ENCODE assay signal across 15 mouse cellular contexts in genomic region chr15:101185549-101185948, GRCm38 (mm10). TPM values are rescaled to one million over a fixed set of nuclear protein-coding genes. Genes with fewer than 3 reads are reported as not detected.
DNase-seq lines count a peak whose midpoint lies in the region; ATAC-seq and TF ChIP-seq lines count a peak whose summit lies in the region.
"Had no signal": no experiment of that assay in that cellular context is flagged by ENCODE, and none has a peak within 500 bp of the region (broad histone marks: within the 10 kb centered on the region; RNA-seq: fewer than 3 reads in every experiment).

No protein-coding gene starts in this region.

- no peaks in the 10 kb centered on the region for H3K27me3 ChIP-seq in kidney, postnatal 0 days (ENCODE audit: insufficient read depth, low read length)
- no peaks in the 10 kb centered on the region for H3K27me3 ChIP-seq in kidney, embryonic 15.5 days
- no peaks in the 10 kb centered on the region for H3K27me3 ChIP-seq in midbrain, postnatal 0 days (ENCODE audit: insufficient read depth, low read length)
- H3K27me3 ChIP-seq in midbrain, embryonic 13.5 days: no peaks in the 10 kb centered on the region
- H3K27me3 ChIP-seq: limb, embryonic 13.5 days; lung, embryonic 15.5 days; midbrain, embryonic 15.5 days had no signal

- H3K4me3 ChIP-seq in kidney, postnatal 0 days (replicated peaks; ENCODE audit: low read depth, low read length): no peak overlapping the region
- H3K4me3 ChIP-seq in kidney, embryonic 15.5 days (replicated peaks): no peak overlapping the region
- H3K4me3 ChIP-seq in midbrain, postnatal 0 days (ENCODE audit: low read depth, low read length): no peak overlapping the region
- no peak overlapping the region for H3K4me3 ChIP-seq in midbrain, embryonic 13.5 days (replicated peaks)
- H3K4me3 ChIP-seq: embryonic facial prominence, embryonic 10.5 days; limb, embryonic 13.5 days; lung, embryonic 15.5 days; midbrain, embryonic 15.5 days had no signal

- H3K27ac ChIP-seq in kidney, postnatal 0 days: no peak overlapping the region
- no peak overlapping the region for H3K27ac ChIP-seq in kidney, embryonic 15.5 days
- no peak overlapping the region for H3K27ac ChIP-seq in midbrain, postnatal 0 days (ENCODE audit: low read depth, low read length)
- H3K27ac ChIP-seq in midbrain, embryonic 13.5 days: no peak overlapping the region
- H3K27ac ChIP-seq: embryonic facial prominence, embryonic 10.5 days; limb, embryonic 13.5 days; lung, embryonic 15.5 days; midbrain, embryonic 15.5 days had no signal

- peak; percentile 39; the same call in 1 of the 2 replicates for TF ChIP-seq CTCF in kidney, postnatal 0 days (IDR thresholded peaks at IDR 0.05; ENCODE audit: low read depth)
- TF ChIP-seq CTCF in midbrain, postnatal 0 days (IDR thresholded peaks at IDR 0.05): peak; percentile 40

- H3K9ac ChIP-seq in kidney, postnatal 0 days (ENCODE audit: low read depth, low read length): no peak overlapping the region
- H3K9ac ChIP-seq in kidney, embryonic 15.5 days: no peak overlapping the region
- H3K9ac ChIP-seq in midbrain, postnatal 0 days (replicated peaks; ENCODE audit: low read length, poor library complexity, severe bottlenecking): no peak overlapping the region
- no peak overlapping the region for H3K9ac ChIP-seq in midbrain, embryonic 13.5 days (replicated peaks)
- H3K9ac ChIP-seq: limb, embryonic 13.5 days; lung, embryonic 15.5 days; midbrain, embryonic 15.5 days had no signal

- no peaks in the 10 kb centered on the region for H3K9me3 ChIP-seq in kidney, postnatal 0 days (replicated peaks; ENCODE audit: low read length)
- no peaks in the 10 kb centered on the region for H3K9me3 ChIP-seq in kidney, embryonic 15.5 days (replicated peaks)
- no peaks in the 10 kb centered on the region for H3K9me3 ChIP-seq in midbrain, postnatal 0 days (ENCODE audit: low read length)
- 0 out of 2 replicates have a peak, but pooled peaks cover 4% of the 10 kb centered on the region for H3K9me3 ChIP-seq in midbrain, embryonic 13.5 days
- H3K9me3 ChIP-seq: embryonic facial prominence, embryonic 10.5 days; limb, embryonic 13.5 days; lung, embryonic 15.5 days; midbrain, embryonic 15.5 days had no signal

- no peak for ATAC-seq in kidney, postnatal 0 days (replicated peaks; ENCODE audit: low FRiP score, low read depth)
- no peak for ATAC-seq in kidney, embryonic 15.5 days (replicated peaks; ENCODE audit: low FRiP score)
- ATAC-seq in midbrain, postnatal 0 days (ENCODE audit: low FRiP score): no peak
- ATAC-seq in midbrain, embryonic 13.5 days: no peak
- ATAC-seq: forebrain, embryonic 14.5 days; midbrain, embryonic 15.5 days had no signal

- WGBS in kidney, postnatal 0 days: 94% methylated on average over 3 of the region's 3 CpGs
- WGBS in kidney, embryonic 15.5 days: 94% methylated on average over 3 of the region's 3 CpGs
- WGBS in midbrain, postnatal 0 days: 96% methylated on average over 3 of the region's 3 CpGs
- WGBS in midbrain, embryonic 13.5 days: 94% methylated on average over 3 of the region's 3 CpGs

- no peak overlapping the region for H3K4me2 ChIP-seq in kidney, postnatal 0 days (ENCODE audit: low read length)
- no peak overlapping the region for H3K4me2 ChIP-seq in kidney, embryonic 15.5 days
- no peak overlapping the region for H3K4me2 ChIP-seq in midbrain, postnatal 0 days (ENCODE audit: low read depth, low read length, poor library complexity, severe bottlenecking)
- no peak overlapping the region for H3K4me2 ChIP-seq in midbrain, embryonic 13.5 days (replicated peaks)
- H3K4me2 ChIP-seq: limb, embryonic 13.5 days; lung, embryonic 15.5 days; midbrain, embryonic 15.5 days had no signal

- no peaks in the 10 kb centered on the region for H3K36me3 ChIP-seq in kidney, postnatal 0 days (ENCODE audit: insufficient read depth, low read length)
- H3K36me3 ChIP-seq in kidney, embryonic 15.5 days: peaks cover 4% of the 10 kb centered on the region; the same call in 1 of the 2 replicates
- peaks cover 8% of the 10 kb centered on the region; the same call in 1 of the 2 replicates for H3K36me3 ChIP-seq in midbrain, postnatal 0 days (ENCODE audit: insufficient read depth, low read length)
- peaks cover 10% of the 10 kb centered on the region for H3K36me3 ChIP-seq in midbrain, embryonic 13.5 days
- H3K36me3 ChIP-seq: midbrain, embryonic 15.5 days had no signal

- peaks cover 29% of the 10 kb centered on the region for H3K4me1 ChIP-seq in kidney, postnatal 0 days (replicated peaks; ENCODE audit: insufficient read depth, low read length)
- peaks cover 42% of the 10 kb centered on the region for H3K4me1 ChIP-seq in kidney, embryonic 15.5 days
- H3K4me1 ChIP-seq in midbrain, postnatal 0 days (ENCODE audit: insufficient read depth, low read length): no peaks in the 10 kb centered on the region; the same call in 1 of the 2 replicates
- peaks cover 40% of the 10 kb centered on the region for H3K4me1 ChIP-seq in midbrain, embryonic 13.5 days (replicated peaks)

- DNase-seq in kidney, postnatal 0 days (ENCODE audit: low spot score): no peak
- DNase-seq in midbrain, postnatal 0 days (ENCODE audit: low spot score): no peak
- peak; percentile 80 for DNase-seq in R1 (ENCODE audit: low read depth, low spot score)
- no peak for DNase-seq in urinary bladder, postnatal 10 days (ENCODE audit: low spot score)
- no peak for DNase-seq in neural tube, embryonic 10.5 days (ENCODE audit: extremely low spot score, low spot score)
- DNase-seq: cerebellum, postnatal 25 days; kidney, postnatal 14 days; layer of hippocampus, adult 9-11 months had no signal

RNA-seq across cellular contexts. Expression of gene Acvr1b, which starts 11.7 kb away (rescaled TPM):
- 5.8 and 6.4 TPM in 2 replicates for polyA plus RNA-seq in kidney, postnatal 0 days (2015; fragmentation: Nextera tagmentation; extraction: Ambion mirVana)
- 6.2 and 6.4 TPM in 2 replicates for polyA plus RNA-seq in kidney, embryonic 15.5 days (2015; fragmentation: Nextera tagmentation; extraction: Ambion mirVana)
- total RNA-seq in midbrain, postnatal 0 days (2014; rRNA removed): 77.8 and 86.8 TPM in 2 replicates
- 15.2 and 15.8 TPM in 2 replicates for polyA plus RNA-seq in midbrain, postnatal 0 days (2015; fragmentation: Nextera tagmentation; extraction: Ambion mirVana)
- 18.2 and 19.2 TPM in 2 replicates for polyA plus RNA-seq in midbrain, embryonic 13.5 days (2015; fragmentation: Nextera tagmentation; extraction: Ambion mirVana)

RNA-seq across cellular contexts. Expression of gene Grasp, which starts 38.4 kb away (rescaled TPM):
- polyA plus RNA-seq in kidney, postnatal 0 days (2015; fragmentation: Nextera tagmentation; extraction: Ambion mirVana): 3.7 and 4.0 TPM in 2 replicates
- 4.7 TPM in 2 replicates for polyA plus RNA-seq in kidney, embryonic 15.5 days (2015; fragmentation: Nextera tagmentation; extraction: Ambion mirVana)
- 6.3 and 7.7 TPM in 2 replicates for total RNA-seq in midbrain, postnatal 0 days (2014; rRNA removed)
- polyA plus RNA-seq in midbrain, postnatal 0 days (2015; fragmentation: Nextera tagmentation; extraction: Ambion mirVana): 1.8 and 1.9 TPM in 2 replicates
- polyA plus RNA-seq in midbrain, embryonic 13.5 days (2015; fragmentation: Nextera tagmentation; extraction: Ambion mirVana): 1.7 and 2.4 TPM in 2 replicates

RNA-seq across cellular contexts. Expression of gene Acvrl1, which starts 57.2 kb away (rescaled TPM):
- 16.9 and 17.8 TPM in 2 replicates for polyA plus RNA-seq in kidney, postnatal 0 days (2015; fragmentation: Nextera tagmentation; extraction: Ambion mirVana)
- polyA plus RNA-seq in kidney, embryonic 15.5 days (2015; fragmentation: Nextera tagmentation; extraction: Ambion mirVana): 17.2 and 18.4 TPM in 2 replicates
- 8.4 and 11.2 TPM in 2 replicates for total RNA-seq in midbrain, postnatal 0 days (2014; rRNA removed)
- polyA plus RNA-seq in midbrain, postnatal 0 days (2015; fragmentation: Nextera tagmentation; extraction: Ambion mirVana): 6.1 and 6.7 TPM in 2 replicates
- 5.3 and 5.5 TPM in 2 replicates for polyA plus RNA-seq in midbrain, embryonic 13.5 days (2015; fragmentation: Nextera tagmentation; extraction: Ambion mirVana)
